Mouse (Mus musculus) forebrain, embryonic 11.5 days (tissue): ENCODE data around the gene Sez6l. TPM values are rescaled to one million over a fixed set of nuclear protein-coding genes. Genes with fewer than 3 reads are reported as not detected.

Experiments used
- ATAC-seq: fragments of 200-750 bp; cut with Nextera tagmentation; replicated peaks from 2 replicates; pipeline ENCODE4 v1.8.0; 2017; ENCODE audit warnings: moderate TSS enrichment; ENCODE audit not compliant: low FRiP score
- DNase-seq: peaks from one replicate; pipeline ENCODE4 v3.0.0-alpha.2; 2017; ENCODE audit warnings: low spot score
- H3K27ac ChIP-seq: fragments of 300-500 bp; sonication (generic); 2 replicates; pipeline ENCODE4 v1.5.1; 2014; ENCODE audit warnings: low read depth, low read length
- H3K27me3 ChIP-seq: fragments of 300-500 bp; sonication (generic); 2 replicates; pipeline ENCODE4 v1.6.1; 2014; ENCODE audit warnings: mild to moderate bottlenecking, low read length, mixed read lengths; ENCODE audit not compliant: control insufficient read depth, insufficient read depth
- H3K36me3 ChIP-seq: fragments of 300-500 bp; sonication (generic); 2 replicates; pipeline ENCODE4 v1.6.1; 2014; ENCODE audit warnings: mild to moderate bottlenecking, low read length, moderate library complexity, mixed read lengths; ENCODE audit not compliant: control insufficient read depth, insufficient read depth
- H3K4me1 ChIP-seq: fragments of 300-500 bp; sonication (generic); replicated peaks from 2 replicates; pipeline ENCODE4 v1.6.1; 2014; ENCODE audit warnings: low read length, mixed read lengths; ENCODE audit not compliant: control insufficient read depth, insufficient read depth
- H3K4me2 ChIP-seq: fragments of 300-500 bp; sonication (generic); 2 replicates; pipeline ENCODE4 v1.6.1; 2014; ENCODE audit warnings: low read depth, mild to moderate bottlenecking, low read length, moderate library complexity, mixed read lengths; ENCODE audit not compliant: severe bottlenecking
- H3K4me3 ChIP-seq: fragments of 300-500 bp; sonication (generic); 2 replicates; pipeline ENCODE4 v1.5.1; 2014; ENCODE audit warnings: low read depth, low read length
- H3K9ac ChIP-seq: fragments of 300-500 bp; sonication (generic); 2 replicates; pipeline ENCODE4 v1.6.1; 2014; ENCODE audit warnings: low read length
- H3K9me3 ChIP-seq: fragments of 300-500 bp; sonication (generic); 2 replicates; pipeline ENCODE4 v1.6.1; 2016; ENCODE audit warnings: low read length, mixed read lengths; ENCODE audit not compliant: control insufficient read depth
- WGBS: fragments of 180-500 bp; shearing (Covaris S2); extraction: QIAGEN DNeasy Blood & Tissue Kit; methylation state at CpG from one replicate; pipeline ENCODE4 v1.1.7; 2014; 5-methylcytosine and 5-hydroxymethylcytosine counted together
- polyA plus RNA-seq: library from polyadenylated mRNA; unstranded; fragments of >200 nt; fragmentation: Nextera tagmentation; extraction: Ambion mirVana; gene quantifications from 2 replicates; pipeline ENCODE4 v1.2.1, GENCODE M21; 2014

The Sez6l gene
- polyA plus RNA-seq, 1 experiment from 2014 or later, result 4.8 TPM

- Histone ChIP-seq H3K27me3 (peaks cover 35% of the 10 kb centered on the region), H3K4me1 (peaks cover 5% of the 10 kb centered on the region), H3K27ac (no peak overlapping the region), H3K4me2 (peak overlapping the region; percentile 66; the same call in 1 of the 2 replicates), H3K36me3 (no peaks in the 10 kb centered on the region), H3K9me3 (no peaks in the 10 kb centered on the region), H3K9ac (no peak overlapping the region), H3K4me3 (peak overlapping the region; percentile 50; the same call in 1 of the 2 replicates)
- no peak for ATAC-seq
- WGBS, result 8% methylated on average over 12 of the region's 12 CpGs
- peak; percentile 82 for DNase-seq
Observed at GRCm38 (mm10) chr5:112575151-112575915, 1.7 kb downstream of the Sez6l start.

GRCm38 (mm10) chr5:112573916-112574315 is 3.1 kb downstream of the Sez6l start:
- H3K27me3 ChIP-seq, result peaks cover 34% of the 10 kb centered on the region
- peak; percentile 60; the same call in 1 of the 2 replicates for ATAC-seq
- peak; percentile 83 for DNase-seq
- H3K36me3 ChIP-seq, result no peaks in the 10 kb centered on the region
- 7% methylated on average over 8 of the region's 8 CpGs for WGBS
- H3K4me3 ChIP-seq, result no peak overlapping the region
- peaks cover 5% of the 10 kb centered on the region for H3K4me1 ChIP-seq
- no peak overlapping the region for H3K27ac ChIP-seq
- no peaks in the 10 kb centered on the region for H3K9me3 ChIP-seq
- 0 out of 2 replicates have a peak overlapping the region, but pooled peaks have one; percentile 5 for H3K4me2 ChIP-seq
- no peak overlapping the region for H3K9ac ChIP-seq

GRCm38 (mm10) chr5:112572217-112572616 is 4.8 kb downstream of the Sez6l start:
- H3K4me3 ChIP-seq, result no peak overlapping the region
- H3K27ac ChIP-seq, result no peak overlapping the region
- no peak for ATAC-seq
- H3K4me2 ChIP-seq, result no peak overlapping the region
- H3K36me3 ChIP-seq, result no peaks in the 10 kb centered on the region
- DNase-seq, result no peak
- H3K9ac ChIP-seq, result no peak overlapping the region
- peaks cover 22% of the 10 kb centered on the region for H3K27me3 ChIP-seq
- H3K9me3 ChIP-seq, result no peaks in the 10 kb centered on the region
- 72% methylated on average over 2 of the region's 2 CpGs for whole genome bisulfite sequencing
- peaks cover under 1% of the 10 kb centered on the region for H3K4me1 ChIP-seq

GRCm38 (mm10) chr5:112565489-112565888 is 11.5 kb downstream of the Sez6l start:
- Histone ChIP-seq H3K9ac (no peak overlapping the region), H3K9me3 (no peaks in the 10 kb centered on the region), H3K27me3 (no peaks in the 10 kb centered on the region), H3K36me3 (no peaks in the 10 kb centered on the region), H3K4me3 (no peak overlapping the region), H3K27ac (no peak overlapping the region; the same call in 1 of the 2 replicates), H3K4me1 (peaks cover 13% of the 10 kb centered on the region; the same call in 1 of the 2 replicates), H3K4me2 (no peak overlapping the region)
- ATAC-seq, result no peak
- 63% methylated on average over 8 of the region's 8 CpGs for WGBS
- DNase-seq, result no peak

- no peak overlapping the region for H3K9ac ChIP-seq
- no peak overlapping the region for H3K4me2 ChIP-seq
- 86% methylated on average over 17 of the region's 17 CpGs for WGBS
- H3K27ac ChIP-seq, result no peak overlapping the region; the same call in 1 of the 2 replicates
- H3K9me3 ChIP-seq, result no peaks in the 10 kb centered on the region
- no peaks in the 10 kb centered on the region for H3K36me3 ChIP-seq
- peaks cover 14% of the 10 kb centered on the region; the same call in 1 of the 2 replicates for H3K4me1 ChIP-seq
- no peaks in the 10 kb centered on the region for H3K27me3 ChIP-seq
- H3K4me3 ChIP-seq, result no peak overlapping the region
- DNase-seq (no peak), ATAC-seq (no peak)
Observed at GRCm38 (mm10) chr5:112565083-112565482, 11.9 kb downstream of the Sez6l start.

- Histone ChIP-seq H3K9ac (no peak overlapping the region), H3K9me3 (no peaks in the 10 kb centered on the region), H3K27me3 (no peaks in the 10 kb centered on the region), H3K4me3 (no peak overlapping the region), H3K4me2 (no peak overlapping the region), H3K27ac (no peak overlapping the region), H3K4me1 (peaks cover 14% of the 10 kb centered on the region; the same call in 1 of the 2 replicates), H3K36me3 (no peaks in the 10 kb centered on the region)
- ATAC-seq, result peak; percentile 60
- 23% methylated on average over 15 of the region's 15 CpGs for WGBS
- peak; percentile 60 for DNase-seq
Observed at GRCm38 (mm10) chr5:112560869-112561499, 16.0 kb downstream of the Sez6l start.

- H3K27ac ChIP-seq, result no peak overlapping the region
- H3K27me3 ChIP-seq, result no peaks in the 10 kb centered on the region
- H3K4me3 ChIP-seq, result no peak overlapping the region
- no peaks in the 10 kb centered on the region for H3K9me3 ChIP-seq
- DNase-seq (no peak), ATAC-seq (no peak)
- H3K36me3 ChIP-seq, result no peaks in the 10 kb centered on the region
- 85% methylated on average over 16 of the region's 16 CpGs for WGBS
- H3K4me1 ChIP-seq, result peaks cover 11% of the 10 kb centered on the region; the same call in 1 of the 2 replicates
- no peak overlapping the region for H3K4me2 ChIP-seq
- no peak overlapping the region for H3K9ac ChIP-seq
Observed at GRCm38 (mm10) chr5:112560139-112560538, 16.8 kb downstream of the Sez6l start.

GRCm38 (mm10) chr5:112557396-112557795 is 19.6 kb downstream of the Sez6l start:
- Histone ChIP-seq H3K9ac (no peak overlapping the region), H3K27me3 (no peaks in the 10 kb centered on the region), H3K36me3 (no peaks in the 10 kb centered on the region), H3K27ac (no peak overlapping the region), H3K4me2 (no peak overlapping the region), H3K4me1 (peaks cover 10% of the 10 kb centered on the region; the same call in 1 of the 2 replicates), H3K9me3 (no peaks in the 10 kb centered on the region), H3K4me3 (no peak overlapping the region)
- no peak for DNase-seq
- WGBS, result 94% methylated on average over 4 of the region's 4 CpGs
- no peak for ATAC-seq
